Mouse (Mus musculus): ENCODE measurements around the gene Trip6.

GRCm38 (mm10) chr5:137346983-137347382, 32.8 kb upstream of the Trip6 start:
- TF ChIP-seq CTCF (IDR thresholded peaks at IDR 0.05; ENCODE audit: extremely low read depth, insufficient read depth, low read length): no peak
- TF ChIP-seq POLR2A (IDR thresholded peaks at IDR 0.05; ENCODE audit: extremely low read depth, insufficient read depth, low read length): no peak
